Mouse (Mus musculus): ENCODE measurements around the gene Apoh. TPM values are rescaled to one million over a fixed set of nuclear protein-coding genes. Genes with fewer than 3 reads are reported as not detected.

The Apoh gene
- 0.47 and 0.55 TPM in 2 replicates for polyA plus RNA-seq (2014; fragmentation: Nextera tagmentation; extraction: Ambion mirVana)

GRCm38 (mm10) chr11:108342781-108343768 is at the start of gene Apoh:
Gene Apoh (plus strand): TSS chr11:108343354.
- Histone ChIP-seq H3K4me2 (ENCODE audit: low read length) (peak within 1 kb of the TSS; percentile 100), H3K4me1 (ENCODE audit: control insufficient read depth, insufficient read depth, low read length) (peaks cover 13% of the 10 kb centered on the region; the same call in 1 of the 2 replicates), H3K9ac (replicated peaks; ENCODE audit: low read length) (peak within 1 kb of the TSS; percentile 83), H3K27ac (replicated peaks; ENCODE audit: low read depth, low read length) (peak within 1 kb of the TSS; percentile 91), H3K27me3 (ENCODE audit: control insufficient read depth, insufficient read depth, low read length) (0 out of 2 replicates have a peak, but pooled peaks cover 3% of the 10 kb centered on the region), H3K36me3 (ENCODE audit: control insufficient read depth, insufficient read depth, low read length) (no peaks in the 10 kb centered on the region), H3K9me3 (ENCODE audit: control insufficient read depth, low read length) (no peaks in the 10 kb centered on the region), H3K4me3 (replicated peaks; ENCODE audit: low read depth, low read length) (peak within 1 kb of the TSS; percentile 76)
- peak; percentile 65 for DNase-seq
- under 1% methylated on average over 75 of the region's 75 CpGs for WGBS
- ATAC-seq (ENCODE audit: low FRiP score, low TSS enrichment) = peak; percentile 66

GRCm38 (mm10) chr11:108293843-108294242 is 49.3 kb upstream of the Apoh start:
- WGBS = 80% methylated on average over 3 of the region's 3 CpGs
- Histone ChIP-seq H3K27ac (replicated peaks; ENCODE audit: low read depth, low read length) (no peak overlapping the region), H3K4me1 (ENCODE audit: control insufficient read depth, insufficient read depth, low read length) (peaks cover 15% of the 10 kb centered on the region), H3K9me3 (ENCODE audit: control insufficient read depth, low read length) (no peaks in the 10 kb centered on the region), H3K9ac (replicated peaks; ENCODE audit: low read length) (no peak overlapping the region), H3K36me3 (ENCODE audit: control insufficient read depth, insufficient read depth, low read length) (no peaks in the 10 kb centered on the region), H3K4me3 (replicated peaks; ENCODE audit: low read depth, low read length) (no peak overlapping the region), H3K4me2 (ENCODE audit: low read length) (no peak overlapping the region), H3K27me3 (ENCODE audit: control insufficient read depth, insufficient read depth, low read length) (no peaks in the 10 kb centered on the region)
- DNase-seq (no peak), ATAC-seq (ENCODE audit: low FRiP score, low TSS enrichment) (no peak)

GRCm38 (mm10) chr11:108294305-108294813 is 48.8 kb upstream of the Apoh start:
- H3K27ac ChIP-seq (replicated peaks; ENCODE audit: low read depth, low read length) = no peak overlapping the region
- peaks cover 15% of the 10 kb centered on the region for H3K4me1 ChIP-seq (ENCODE audit: control insufficient read depth, insufficient read depth, low read length)
- no peak for DNase-seq
- no peaks in the 10 kb centered on the region for H3K36me3 ChIP-seq (ENCODE audit: control insufficient read depth, insufficient read depth, low read length)
- H3K4me3 ChIP-seq (replicated peaks; ENCODE audit: low read depth, low read length) = no peak overlapping the region
- ATAC-seq (ENCODE audit: low FRiP score, low TSS enrichment) = no peak
- no peaks in the 10 kb centered on the region for H3K27me3 ChIP-seq (ENCODE audit: control insufficient read depth, insufficient read depth, low read length)
- no peak overlapping the region for H3K9ac ChIP-seq (replicated peaks; ENCODE audit: low read length)
- no peaks in the 10 kb centered on the region for H3K9me3 ChIP-seq (ENCODE audit: control insufficient read depth, low read length)
- 95% methylated on average over 12 of the region's 12 CpGs for WGBS
- H3K4me2 ChIP-seq (ENCODE audit: low read length) = no peak overlapping the region

DNA sequence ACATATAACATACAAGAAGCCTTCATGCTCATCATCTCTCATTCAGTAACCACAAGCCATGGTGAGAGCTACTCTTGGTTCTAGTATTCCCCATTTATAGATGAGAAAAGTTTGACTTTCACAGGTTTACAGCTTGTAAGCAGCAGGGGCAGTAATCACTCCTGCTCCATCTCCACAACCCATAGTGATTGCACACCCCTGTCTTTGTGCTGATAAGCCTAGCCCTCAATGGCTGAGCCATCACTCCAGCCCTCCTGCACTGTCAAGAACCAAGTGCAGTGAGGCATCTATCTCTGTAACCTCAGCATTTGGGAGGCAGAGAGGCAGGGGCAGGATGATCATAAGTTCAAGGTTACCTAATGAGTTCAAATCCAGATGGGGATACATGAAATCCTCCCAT is 47.8 kb upstream of the Apoh start:
- Histone ChIP-seq H3K9me3 (ENCODE audit: control insufficient read depth, low read length) (no peaks in the 10 kb centered on the region), H3K4me1 (ENCODE audit: control insufficient read depth, insufficient read depth, low read length) (peaks cover 19% of the 10 kb centered on the region), H3K27ac (replicated peaks; ENCODE audit: low read depth, low read length) (no peak overlapping the region), H3K9ac (replicated peaks; ENCODE audit: low read length) (no peak overlapping the region), H3K36me3 (ENCODE audit: control insufficient read depth, insufficient read depth, low read length) (no peaks in the 10 kb centered on the region), H3K4me3 (replicated peaks; ENCODE audit: low read depth, low read length) (no peak overlapping the region), H3K4me2 (ENCODE audit: low read length) (no peak overlapping the region), H3K27me3 (ENCODE audit: control insufficient read depth, insufficient read depth, low read length) (no peaks in the 10 kb centered on the region)
- DNase-seq = no peak
- no peak for ATAC-seq (ENCODE audit: low FRiP score, low TSS enrichment)

DNA sequence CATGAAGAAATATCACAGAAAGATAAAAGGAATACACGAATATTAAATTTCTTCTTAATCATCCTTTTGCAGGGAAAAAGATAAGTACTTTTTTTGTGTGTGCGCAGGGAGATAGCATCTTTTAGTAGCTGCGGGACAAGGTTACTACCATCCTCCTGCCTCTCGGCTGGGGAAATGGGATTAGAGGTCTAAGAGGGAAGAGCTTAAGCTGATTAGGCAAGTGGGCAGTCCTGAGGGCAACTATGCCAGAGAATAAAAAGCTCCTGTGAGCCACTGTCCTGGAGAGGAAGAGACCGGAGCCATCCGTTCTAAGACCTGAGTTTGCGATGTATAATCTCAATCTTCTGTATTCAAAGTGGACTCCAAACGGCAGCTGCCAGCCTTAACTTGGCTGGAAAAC is 45.2 kb upstream of the Apoh start:
- no peaks in the 10 kb centered on the region for H3K27me3 ChIP-seq (ENCODE audit: control insufficient read depth, insufficient read depth, low read length)
- DNase-seq = peak; percentile 56
- WGBS = 16% methylated on average over 8 of the region's 8 CpGs

DNA sequence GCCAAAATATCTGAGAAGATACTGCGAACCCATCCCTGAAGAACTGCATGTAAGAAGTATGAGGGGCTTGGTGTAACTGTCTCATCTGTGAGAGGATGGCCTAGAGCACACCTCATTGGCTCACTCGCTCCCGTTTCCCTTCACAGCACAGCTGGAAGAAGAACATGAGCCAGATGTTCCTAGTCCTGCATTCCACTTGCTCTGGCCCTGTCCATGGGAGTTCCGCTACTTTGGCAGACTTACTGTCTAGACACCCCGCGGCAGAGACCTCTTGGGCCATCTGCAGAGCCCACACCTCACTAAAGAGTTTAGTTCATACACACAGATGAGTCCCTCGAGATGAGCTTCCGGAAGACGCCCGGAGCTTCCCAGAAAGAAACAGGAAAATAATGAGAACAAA is 43.2 kb upstream of the Apoh start:
- WGBS = 91% methylated on average over 10 of the region's 10 CpGs
- no peak for ATAC-seq (ENCODE audit: low FRiP score, low TSS enrichment)
- Histone ChIP-seq H3K4me1 (ENCODE audit: control insufficient read depth, insufficient read depth, low read length) (peaks cover 25% of the 10 kb centered on the region), H3K27ac (replicated peaks; ENCODE audit: low read depth, low read length) (no peak overlapping the region), H3K27me3 (ENCODE audit: control insufficient read depth, insufficient read depth, low read length) (no peaks in the 10 kb centered on the region), H3K4me3 (replicated peaks; ENCODE audit: low read depth, low read length) (no peak overlapping the region), H3K9me3 (ENCODE audit: control insufficient read depth, low read length) (no peaks in the 10 kb centered on the region), H3K36me3 (ENCODE audit: control insufficient read depth, insufficient read depth, low read length) (no peaks in the 10 kb centered on the region), H3K9ac (replicated peaks; ENCODE audit: low read length) (no peak overlapping the region), H3K4me2 (ENCODE audit: low read length) (no peak overlapping the region)
- no peak for DNase-seq

More for the DNA sequence above, 45.2 kb upstream of the Apoh start:
- no peak overlapping the region for H3K9ac ChIP-seq (replicated peaks; ENCODE audit: low read length)
- peaks cover 25% of the 10 kb centered on the region for H3K4me1 ChIP-seq (ENCODE audit: control insufficient read depth, insufficient read depth, low read length)
- H3K36me3 ChIP-seq (ENCODE audit: control insufficient read depth, insufficient read depth, low read length) = no peaks in the 10 kb centered on the region
- no peak overlapping the region for H3K4me2 ChIP-seq (ENCODE audit: low read length)
- H3K27ac ChIP-seq (replicated peaks; ENCODE audit: low read depth, low read length) = 0 out of 2 replicates have a peak overlapping the region, but pooled peaks have one; percentile 15
- no peaks in the 10 kb centered on the region for H3K9me3 ChIP-seq (ENCODE audit: control insufficient read depth, low read length)
- H3K4me3 ChIP-seq (replicated peaks; ENCODE audit: low read depth, low read length) = no peak overlapping the region
- no peak for ATAC-seq (ENCODE audit: low FRiP score, low TSS enrichment)

DNA sequence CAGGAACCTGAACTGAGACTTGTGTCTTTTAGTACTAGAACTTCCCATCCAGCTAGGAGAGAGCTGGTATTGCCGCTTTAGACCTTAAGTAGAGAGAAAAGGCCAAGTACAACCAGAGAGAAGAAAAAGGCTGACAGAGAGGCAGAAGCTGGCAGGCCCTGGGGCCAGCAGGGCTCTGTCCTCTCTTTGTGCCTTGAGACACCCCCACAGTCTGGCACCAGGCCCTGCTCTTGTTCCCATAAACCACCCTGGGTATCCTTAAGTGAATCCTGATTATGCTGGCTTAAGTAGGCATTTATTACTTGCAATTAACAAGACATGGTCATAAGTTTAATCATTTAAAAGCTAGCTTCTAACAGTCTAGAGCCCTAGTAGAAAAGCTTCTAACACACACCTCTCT is 42.7 kb upstream of the Apoh start:
- Histone ChIP-seq H3K4me2 (ENCODE audit: low read length) (no peak overlapping the region), H3K4me3 (replicated peaks; ENCODE audit: low read depth, low read length) (no peak overlapping the region), H3K9ac (replicated peaks; ENCODE audit: low read length) (no peak overlapping the region), H3K27ac (replicated peaks; ENCODE audit: low read depth, low read length) (no peak overlapping the region), H3K4me1 (ENCODE audit: control insufficient read depth, insufficient read depth, low read length) (peaks cover 25% of the 10 kb centered on the region), H3K36me3 (ENCODE audit: control insufficient read depth, insufficient read depth, low read length) (no peaks in the 10 kb centered on the region), H3K9me3 (ENCODE audit: control insufficient read depth, low read length) (no peaks in the 10 kb centered on the region), H3K27me3 (ENCODE audit: control insufficient read depth, insufficient read depth, low read length) (no peaks in the 10 kb centered on the region)
- no peak for ATAC-seq (ENCODE audit: low FRiP score, low TSS enrichment)
- DNase-seq = no peak
- 88% methylated on average over 1 of the region's 1 CpGs for WGBS

DNA sequence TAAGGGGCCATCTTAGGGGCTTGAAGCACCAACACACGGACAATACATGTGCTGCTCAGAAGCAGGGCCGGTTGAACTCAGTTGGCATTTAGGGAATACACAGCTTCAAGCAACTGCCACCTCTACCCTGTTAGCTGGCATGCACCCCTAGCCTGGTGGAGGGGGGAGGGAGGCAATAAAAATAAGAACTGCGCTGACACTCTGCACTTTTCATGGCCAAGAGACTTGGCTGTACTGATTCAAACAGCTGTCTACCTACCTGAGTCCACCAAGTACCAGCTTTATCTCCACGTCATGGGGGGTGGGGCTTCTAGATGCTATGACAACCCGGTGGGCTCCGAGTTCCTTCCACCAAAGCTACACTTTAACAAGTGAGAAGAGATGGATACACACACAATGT is 42.1 kb upstream of the Apoh start:
- no peak for ATAC-seq (ENCODE audit: low FRiP score, low TSS enrichment)
- Histone ChIP-seq H3K36me3 (ENCODE audit: control insufficient read depth, insufficient read depth, low read length) (no peaks in the 10 kb centered on the region), H3K4me3 (replicated peaks; ENCODE audit: low read depth, low read length) (no peak overlapping the region), H3K27ac (replicated peaks; ENCODE audit: low read depth, low read length) (no peak overlapping the region), H3K4me2 (ENCODE audit: low read length) (no peak overlapping the region), H3K9me3 (ENCODE audit: control insufficient read depth, low read length) (no peaks in the 10 kb centered on the region), H3K27me3 (ENCODE audit: control insufficient read depth, insufficient read depth, low read length) (no peaks in the 10 kb centered on the region), H3K9ac (replicated peaks; ENCODE audit: low read length) (no peak overlapping the region), H3K4me1 (ENCODE audit: control insufficient read depth, insufficient read depth, low read length) (peaks cover 25% of the 10 kb centered on the region)
- 80% methylated on average over 6 of the region's 6 CpGs for WGBS
- no peak for DNase-seq

All from midbrain, embryonic 14.5 days (tissue).